Mouse (Mus musculus): ENCODE results near the gene Slc5a5.
A peak's percentile ranks its signal among the peaks of the same experiment; 100 is the strongest.

Slc5a5 gene

GRCm38 (mm10) chr8:70856541-70857197 is 35.9 kb downstream of the Slc5a5 start:
- DNase-seq (ENCODE audit: low read depth, low spot score), result peak; percentile 76

GRCm38 (mm10) chr8:70856028-70856427 is 36.5 kb downstream of the Slc5a5 start:
- DNase-seq (ENCODE audit: low read depth, low spot score), result no peak

GRCm38 (mm10) chr8:70853863-70854262 is 38.7 kb downstream of the Slc5a5 start:
- DNase-seq (ENCODE audit: low read depth, low spot score), result no peak

GRCm38 (mm10) chr8:70852595-70853231 is 39.8 kb downstream of the Slc5a5 start:
- DNase-seq (ENCODE audit: low read depth, low spot score), result no peak

GRCm38 (mm10) chr8:70851837-70852236 is 40.7 kb downstream of the Slc5a5 start:
- no peak for DNase-seq (ENCODE audit: low read depth, low spot score)

GRCm38 (mm10) chr8:70850947-70851346 is 41.6 kb downstream of the Slc5a5 start:
- DNase-seq (ENCODE audit: low read depth, low spot score), result no peak

- DNase-seq (ENCODE audit: low read depth, low spot score), result peak; percentile 63
Observed at GRCm38 (mm10) chr8:70850132-70850845, 42.3 kb downstream of the Slc5a5 start.

- DNase-seq (ENCODE audit: low read depth, low spot score), result peak; percentile 51
Observed at GRCm38 (mm10) chr8:70849333-70849990, 43.1 kb downstream of the Slc5a5 start.

- no peak for DNase-seq (ENCODE audit: low read depth, low spot score)
Observed at GRCm38 (mm10) chr8:70846371-70847154, 46.0 kb downstream of the Slc5a5 start.

GRCm38 (mm10) chr8:70845108-70845507 is 47.4 kb downstream of the Slc5a5 start:
- DNase-seq (ENCODE audit: low read depth, low spot score), result peak; percentile 77

GRCm38 (mm10) chr8:70844523-70844922 is 48.0 kb downstream of the Slc5a5 start:
- DNase-seq (ENCODE audit: low read depth, low spot score), result peak; percentile 91

GRCm38 (mm10) chr8:70843941-70844340 is 48.6 kb downstream of the Slc5a5 start:
- DNase-seq (ENCODE audit: low read depth, low spot score), result no peak

GRCm38 (mm10) chr8:70843214-70843773 is 49.3 kb downstream of the Slc5a5 start:
- no peak for DNase-seq (ENCODE audit: low read depth, low spot score)

- DNase-seq (ENCODE audit: low read depth, low spot score), result no peak
Observed at GRCm38 (mm10) chr8:70842484-70842883, 50.1 kb downstream of the Slc5a5 start.

GRCm38 (mm10) chr8:70841147-70842072 is 51.1 kb downstream of the Slc5a5 start:
- peak; percentile 94 for DNase-seq (ENCODE audit: low read depth, low spot score)

- DNase-seq (ENCODE audit: low read depth, low spot score), result no peak
Observed at GRCm38 (mm10) chr8:70840590-70840989, 52.0 kb downstream of the Slc5a5 start.

GRCm38 (mm10) chr8:70839408-70840351 is 52.9 kb downstream of the Slc5a5 start, which contains the start of gene Arrdc2:
Gene Arrdc2, minus strand, starts transcription at chr8:70839720.
- peak; percentile 100 for DNase-seq (ENCODE audit: low read depth, low spot score)

- no peak for DNase-seq (ENCODE audit: low read depth, low spot score)
Observed at GRCm38 (mm10) chr8:70838654-70839407, 53.7 kb downstream of the Slc5a5 start.

Data from ZHBTc4 (cell line).